Mouse (Mus musculus): ENCODE data around the gene Ppp2r5c.

- TF ChIP-seq CTCF (IDR thresholded peaks at IDR 0.05 in 2 of 3, conservative IDR thresholded peaks at IDR 0.05 in 1 of 3; ENCODE audit: control insufficient read depth in 1 of 3, insufficient read depth in 1 of 3, low read depth in 2 of 3, low read length in 3 of 3, poor library complexity in 1 of 3, severe bottlenecking in 1 of 3), result no peak
- no peak for TF ChIP-seq ZNF384 (IDR thresholded peaks at IDR 0.05; ENCODE audit: low read depth, low read length)
- TF ChIP-seq ZC3H11A (IDR thresholded peaks at IDR 0.05; ENCODE audit: low read depth, low read length), result no peak
Observed at GRCm38 (mm10) chr12:110520236-110520987, 73.5 kb downstream of the Ppp2r5c start.

Measured in MEL (cell line).